Mouse (Mus musculus): Measurements from ENCODE around the gene Slc36a1. TPM values are rescaled to one million over a fixed set of nuclear protein-coding genes. Genes with fewer than 3 reads are reported as not detected.

Gene Slc36a1
- total and polyA plus RNA-seq, 3 experiments, result 4.4 to 6.2 (median 5.8) TPM

GRCm38 (mm10) chr11:55234791-55235190, 30.6 kb downstream of the Slc36a1 start:
- TF ChIP-seq GATA2 (IDR thresholded peaks at IDR 0.05; ENCODE audit: borderline replicate concordance, low read depth, low read length), result no peak
- TF ChIP-seq CTCF (IDR thresholded peaks at IDR 0.05; ENCODE audit: low read depth, low read length), result no peak
- no peak for TF ChIP-seq TAL1 (conservative IDR thresholded peaks at IDR 0.05; ENCODE audit: low read depth, low read length)
- no peak for TF ChIP-seq POLR2AphosphoS5 (IDR thresholded peaks at IDR 0.05; ENCODE audit: insufficient replicate concordance, low read depth, low read length)
- TF ChIP-seq GATA1 (IDR thresholded peaks at IDR 0.05; ENCODE audit: borderline replicate concordance, low read length), result no peak

GRCm38 (mm10) chr11:55236815-55237214, 32.7 kb downstream of the Slc36a1 start:
- no peak for DNase-seq (ENCODE audit: low spot score)
- no peak for TF ChIP-seq CTCF (IDR thresholded peaks at IDR 0.05; ENCODE audit: low read depth, low read length)
- no peak for TF ChIP-seq GATA2 (IDR thresholded peaks at IDR 0.05; ENCODE audit: borderline replicate concordance, low read depth, low read length)
- no peak for TF ChIP-seq GATA1 (IDR thresholded peaks at IDR 0.05; ENCODE audit: borderline replicate concordance, low read length)
- TF ChIP-seq TAL1 (conservative IDR thresholded peaks at IDR 0.05; ENCODE audit: low read depth, low read length), result no peak
- TF ChIP-seq POLR2AphosphoS5 (IDR thresholded peaks at IDR 0.05; ENCODE audit: insufficient replicate concordance, low read depth, low read length), result no peak

More at GRCm38 (mm10) chr11:55234791-55235190, 30.6 kb downstream of the Slc36a1 start:
- Histone ChIP-seq H3K4me3 (ENCODE audit: low read depth, low read length) (no peak overlapping the region), H3K36me3 (replicated peaks) (peaks cover 48% of the 10 kb centered on the region), H3K4me1 (ENCODE audit: insufficient read depth, low read depth, low read length) (no peaks in the 10 kb centered on the region), H3K9me3 (replicated peaks) (no peaks in the 10 kb centered on the region), H3K27me3 (ENCODE audit: insufficient read depth, low read length) (no peaks in the 10 kb centered on the region)
- no peak for DNase-seq (ENCODE audit: low spot score)
- no peak for ATAC-seq (ENCODE audit: extremely low read depth, insufficient number of reproducible peaks, low FRiP score, poor library complexity, severe bottlenecking)

GRCm38 (mm10) chr11:55239496-55239895, 35.3 kb downstream of the Slc36a1 start:
- H3K4me1 ChIP-seq (ENCODE audit: insufficient read depth, low read depth, low read length), result no peaks in the 10 kb centered on the region
- TF ChIP-seq GATA2 (IDR thresholded peaks at IDR 0.05; ENCODE audit: borderline replicate concordance, low read depth, low read length) (no peak), POLR2AphosphoS5 (IDR thresholded peaks at IDR 0.05; ENCODE audit: insufficient replicate concordance, low read depth, low read length) (no peak), CTCF (IDR thresholded peaks at IDR 0.05; ENCODE audit: low read depth, low read length) (no peak), GATA1 (IDR thresholded peaks at IDR 0.05; ENCODE audit: borderline replicate concordance, low read length) (no peak), TAL1 (conservative IDR thresholded peaks at IDR 0.05; ENCODE audit: low read depth, low read length) (no peak)
- no peaks in the 10 kb centered on the region for H3K27me3 ChIP-seq (ENCODE audit: insufficient read depth, low read length)
- ATAC-seq (ENCODE audit: extremely low read depth, insufficient number of reproducible peaks, low FRiP score, poor library complexity, severe bottlenecking) (no peak), DNase-seq (ENCODE audit: low spot score) (no peak)
- no peak overlapping the region for H3K4me3 ChIP-seq (ENCODE audit: low read depth, low read length)
- no peaks in the 10 kb centered on the region for H3K9me3 ChIP-seq (replicated peaks)
- peaks cover 7% of the 10 kb centered on the region for H3K36me3 ChIP-seq (replicated peaks)

More at GRCm38 (mm10) chr11:55236815-55237214, 32.7 kb downstream of the Slc36a1 start:
- ATAC-seq (ENCODE audit: extremely low read depth, insufficient number of reproducible peaks, low FRiP score, poor library complexity, severe bottlenecking), result no peak
- no peaks in the 10 kb centered on the region for H3K9me3 ChIP-seq (replicated peaks)
- no peaks in the 10 kb centered on the region for H3K27me3 ChIP-seq (ENCODE audit: insufficient read depth, low read length)
- no peak overlapping the region for H3K4me3 ChIP-seq (ENCODE audit: low read depth, low read length)
- H3K4me1 ChIP-seq (ENCODE audit: insufficient read depth, low read depth, low read length), result no peaks in the 10 kb centered on the region
- H3K36me3 ChIP-seq (replicated peaks), result peaks cover 32% of the 10 kb centered on the region

GRCm38 (mm10) chr11:55240556-55240955, 36.4 kb downstream of the Slc36a1 start:
- no peak for TF ChIP-seq TAL1 (conservative IDR thresholded peaks at IDR 0.05; ENCODE audit: low read depth, low read length)
- peak; percentile 52; the same call in 1 of the 2 replicates for TF ChIP-seq CTCF (IDR thresholded peaks at IDR 0.05; ENCODE audit: low read depth, low read length)
- peak; percentile 51 for DNase-seq (ENCODE audit: low spot score)
- H3K36me3 ChIP-seq (replicated peaks), result no peaks in the 10 kb centered on the region
- no peaks in the 10 kb centered on the region for H3K9me3 ChIP-seq (replicated peaks)
- no peaks in the 10 kb centered on the region for H3K27me3 ChIP-seq (ENCODE audit: insufficient read depth, low read length)
- ATAC-seq (ENCODE audit: extremely low read depth, insufficient number of reproducible peaks, low FRiP score, poor library complexity, severe bottlenecking), result peak; percentile 22
- H3K4me1 ChIP-seq (ENCODE audit: insufficient read depth, low read depth, low read length), result no peaks in the 10 kb centered on the region
- no peak overlapping the region for H3K4me3 ChIP-seq (ENCODE audit: low read depth, low read length)

- no peaks in the 10 kb centered on the region for H3K27me3 ChIP-seq (ENCODE audit: insufficient read depth, low read length)
- no peaks in the 10 kb centered on the region for H3K9me3 ChIP-seq (replicated peaks)
- TF ChIP-seq TAL1 (conservative IDR thresholded peaks at IDR 0.05; ENCODE audit: low read depth, low read length) (no peak), GATA2 (IDR thresholded peaks at IDR 0.05; ENCODE audit: borderline replicate concordance, low read depth, low read length) (no peak), GATA1 (IDR thresholded peaks at IDR 0.05; ENCODE audit: borderline replicate concordance, low read length) (no peak), CTCF (IDR thresholded peaks at IDR 0.05; ENCODE audit: low read depth, low read length) (no peak), POLR2AphosphoS5 (IDR thresholded peaks at IDR 0.05; ENCODE audit: insufficient replicate concordance, low read depth, low read length) (no peak)
- ATAC-seq (ENCODE audit: extremely low read depth, insufficient number of reproducible peaks, low FRiP score, poor library complexity, severe bottlenecking), result no peak
- no peaks in the 10 kb centered on the region for H3K4me1 ChIP-seq (ENCODE audit: insufficient read depth, low read depth, low read length)
- DNase-seq (ENCODE audit: low spot score), result no peak
- no peaks in the 10 kb centered on the region for H3K36me3 ChIP-seq (replicated peaks)
- no peak overlapping the region for H3K4me3 ChIP-seq (ENCODE audit: low read depth, low read length)
These were observed 46.4 kb downstream of the Slc36a1 start for GRCm38 (mm10) chr11:55250527-55250926.

- Histone ChIP-seq H3K9me3 (replicated peaks) (no peaks in the 10 kb centered on the region), H3K4me3 (ENCODE audit: low read depth, low read length) (no peak overlapping the region), H3K27me3 (ENCODE audit: insufficient read depth, low read length) (no peaks in the 10 kb centered on the region; the same call in 1 of the 2 replicates), H3K4me1 (ENCODE audit: insufficient read depth, low read depth, low read length) (no peaks in the 10 kb centered on the region), H3K36me3 (replicated peaks) (no peaks in the 10 kb centered on the region)
- DNase-seq (ENCODE audit: low spot score) (no peak), ATAC-seq (ENCODE audit: extremely low read depth, insufficient number of reproducible peaks, low FRiP score, poor library complexity, severe bottlenecking) (no peak)
- no peak for TF ChIP-seq POLR2AphosphoS5 (IDR thresholded peaks at IDR 0.05; ENCODE audit: insufficient replicate concordance, low read depth, low read length)
- TF ChIP-seq TAL1 (conservative IDR thresholded peaks at IDR 0.05; ENCODE audit: low read depth, low read length), result no peak
- no peak for TF ChIP-seq GATA1 (IDR thresholded peaks at IDR 0.05; ENCODE audit: borderline replicate concordance, low read length)
- TF ChIP-seq CTCF (IDR thresholded peaks at IDR 0.05; ENCODE audit: low read depth, low read length), result no peak
- TF ChIP-seq GATA2 (IDR thresholded peaks at IDR 0.05; ENCODE audit: borderline replicate concordance, low read depth, low read length), result no peak
These were observed 49.2 kb downstream of the Slc36a1 start for GRCm38 (mm10) chr11:55253391-55253790.

All from G1E (cell line).